Mouse (Mus musculus): ENCODE data around the gene Sec14l1.
A peak's percentile ranks its signal among the peaks of the same experiment; 100 is the strongest.

Sec14l1 gene

GRCm38 (mm10) chr11:117183841-117184240 lies 68.9 kb downstream of the Sec14l1 start:
- DNase-seq (ENCODE audit: low spot score), result no peak

GRCm38 (mm10) chr11:117185076-117185933 lies 70.3 kb downstream of the Sec14l1 start:
- no peak for DNase-seq (ENCODE audit: low spot score)

GRCm38 (mm10) chr11:117191524-117191923 lies 76.6 kb downstream of the Sec14l1 start:
- DNase-seq (ENCODE audit: low spot score), result no peak

GRCm38 (mm10) chr11:117194475-117194937 lies 79.5 kb downstream of the Sec14l1 start:
- no peak for DNase-seq (ENCODE audit: low spot score)

GRCm38 (mm10) chr11:117195616-117196015 lies 80.6 kb downstream of the Sec14l1 start:
- no peak for DNase-seq (ENCODE audit: low spot score)

- DNase-seq (ENCODE audit: low spot score), result no peak
Measured at GRCm38 (mm10) chr11:117196681-117197080, 81.7 kb downstream of the Sec14l1 start.

GRCm38 (mm10) chr11:117198122-117198521 lies 83.2 kb downstream of the Sec14l1 start:
- DNase-seq (ENCODE audit: low spot score), result no peak

GRCm38 (mm10) chr11:117199282-117200175 lies 84.6 kb downstream of the Sec14l1 start, which contains the start of gene Sept9:
Gene Sept9 (plus strand): TSS chr11:117199661.
- peak; percentile 67 for DNase-seq (ENCODE audit: low spot score)

- no peak for DNase-seq (ENCODE audit: low spot score)
Measured at GRCm38 (mm10) chr11:117201846-117202245, 86.9 kb downstream of the Sec14l1 start.

GRCm38 (mm10) chr11:117204606-117205005 lies 89.6 kb downstream of the Sec14l1 start:
- DNase-seq (ENCODE audit: low spot score), result no peak

- peak; percentile 55 for DNase-seq (ENCODE audit: low spot score)
Measured at GRCm38 (mm10) chr11:117205042-117205441, 90.1 kb downstream of the Sec14l1 start.

GRCm38 (mm10) chr11:117205447-117205846 lies 90.5 kb downstream of the Sec14l1 start:
- DNase-seq (ENCODE audit: low spot score), result no peak

- no peak for DNase-seq (ENCODE audit: low spot score)
Measured at GRCm38 (mm10) chr11:117207436-117207835, 92.5 kb downstream of the Sec14l1 start.

- DNase-seq (ENCODE audit: low spot score), result no peak
Measured at GRCm38 (mm10) chr11:117208151-117208673, 93.2 kb downstream of the Sec14l1 start.

Data from testis, postnatal 10 days (tissue).